Mouse (Mus musculus) megakaryocyte-erythroid progenitor cell, adult 5-6 weeks (primary cell): ENCODE data around the gene Snx22. TPM values are rescaled to one million over a fixed set of nuclear protein-coding genes. Genes with fewer than 3 reads are reported as not detected.

Source experiments
- ATAC-seq: replicated peaks from 2 replicates; pipeline ENCODE4 v1.8.0; 2016; ENCODE audit warnings: mild to moderate bottlenecking, inconsistent platforms; ENCODE audit not compliant: severe bottlenecking, poor library complexity, low FRiP score, low TSS enrichment
- total RNA-seq, 2 experiments: library from RNA; stranded (forward) in 1 of 2; stranded (reverse) in 1 of 2; fragments of 200-1000, 215-1000 nt in 1 of 2; fragments of >200 nt in 1 of 2; fragmentation: Nextera tagmentation in 1 of 2; gene quantifications; 2 replicates each; pipeline ENCODE4 v1.2.3; 2014 to 2017

The Snx22 gene
- total RNA-seq (2014; fragmentation: Nextera tagmentation) (1.3 and 2.2 TPM in 2 replicates), total RNA-seq (2017) (0.80 and 0.99 TPM in 2 replicates)

DNA sequence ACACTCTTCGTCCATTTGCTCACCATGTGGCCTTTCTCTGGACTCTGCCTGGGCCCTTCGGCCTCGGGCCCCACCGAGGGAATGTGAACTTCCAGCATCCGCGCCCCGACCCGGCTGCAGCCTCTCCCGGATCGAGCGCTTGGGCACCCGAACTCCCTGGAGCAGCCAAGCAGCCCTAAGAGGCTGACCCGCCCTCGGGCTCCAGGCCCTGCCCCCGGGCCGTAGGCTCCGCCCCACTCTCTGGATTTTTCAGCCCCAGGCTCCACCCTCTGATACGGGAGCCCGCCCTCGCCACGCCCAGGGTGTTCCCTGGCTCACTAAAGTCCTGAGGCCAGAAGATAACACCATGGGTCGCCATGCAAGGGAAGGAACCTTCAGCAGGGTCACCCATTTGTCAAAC is at the start of gene Snx22:
Gene Snx22, minus strand, starts transcription at position 137 of the 400 bp plus-strand sequence.
- ATAC-seq = peak; percentile 96

DNA sequence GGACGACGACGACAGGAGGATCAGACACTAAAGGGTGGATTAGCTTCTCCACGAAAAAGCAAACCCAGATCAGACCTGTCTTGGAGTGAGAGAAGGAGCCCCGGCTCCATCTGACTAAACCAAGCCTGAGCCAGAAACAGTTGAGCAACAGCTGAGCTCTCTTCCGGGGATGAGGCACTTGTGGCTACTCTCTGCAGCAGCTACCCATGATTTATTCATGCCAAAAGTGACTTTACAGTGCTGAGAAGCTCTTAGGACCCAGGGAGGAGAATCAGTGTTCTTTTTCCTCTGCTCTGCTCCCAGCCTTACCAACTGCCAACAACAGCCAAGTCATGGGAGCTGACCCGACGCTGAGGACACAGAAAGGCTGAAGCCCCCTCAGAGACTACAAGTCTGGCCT is 47.4 kb upstream of the Snx22 start:
- no peak for ATAC-seq

- ATAC-seq = no peak
Measured at GRCm38 (mm10) chr9:66114341-66114740, 44.8 kb upstream of the Snx22 start.

- no peak for ATAC-seq
Measured at GRCm38 (mm10) chr9:66110611-66111379, 41.3 kb upstream of the Snx22 start.

DNA sequence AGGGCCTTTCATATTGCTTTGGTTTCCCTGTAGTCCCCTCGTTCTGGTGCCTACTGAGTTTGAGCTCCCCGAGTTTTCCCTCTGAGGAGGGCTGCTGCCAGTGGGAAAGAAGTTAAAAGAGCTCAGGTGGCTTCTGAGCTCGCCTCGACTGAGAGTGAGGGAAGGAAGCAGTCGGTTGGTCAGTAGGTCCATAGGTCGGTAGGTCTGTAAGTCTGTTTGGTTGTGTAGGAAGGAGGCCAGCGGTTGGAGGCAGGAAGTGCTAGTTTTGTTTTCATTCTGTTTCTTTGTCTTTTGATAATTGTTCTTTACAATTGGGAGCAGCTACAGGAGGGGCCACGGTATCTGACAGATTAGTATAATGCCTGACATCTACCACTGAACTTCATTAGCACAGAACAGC is 40.6 kb upstream of the Snx22 start:
- ATAC-seq = no peak

DNA sequence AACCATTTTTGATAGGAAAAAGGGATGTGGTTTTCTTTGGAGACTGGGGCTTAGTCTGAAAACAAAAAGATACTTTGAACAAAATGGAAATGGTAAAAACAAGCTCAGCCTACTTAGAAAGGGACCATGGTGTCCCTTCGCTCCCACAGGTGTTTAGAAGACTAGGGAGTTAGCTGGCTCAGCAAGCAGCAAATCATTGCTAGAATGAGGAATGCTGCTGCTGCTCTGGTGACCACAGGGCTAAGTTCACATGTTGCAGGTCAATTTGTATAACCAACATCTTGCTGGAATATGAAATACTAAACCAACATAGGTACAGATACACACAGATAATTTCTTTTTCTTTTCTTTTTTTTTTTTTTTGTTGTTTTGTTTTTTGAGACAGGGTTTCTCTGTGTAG is 40.1 kb upstream of the Snx22 start:
- no peak for ATAC-seq

DNA sequence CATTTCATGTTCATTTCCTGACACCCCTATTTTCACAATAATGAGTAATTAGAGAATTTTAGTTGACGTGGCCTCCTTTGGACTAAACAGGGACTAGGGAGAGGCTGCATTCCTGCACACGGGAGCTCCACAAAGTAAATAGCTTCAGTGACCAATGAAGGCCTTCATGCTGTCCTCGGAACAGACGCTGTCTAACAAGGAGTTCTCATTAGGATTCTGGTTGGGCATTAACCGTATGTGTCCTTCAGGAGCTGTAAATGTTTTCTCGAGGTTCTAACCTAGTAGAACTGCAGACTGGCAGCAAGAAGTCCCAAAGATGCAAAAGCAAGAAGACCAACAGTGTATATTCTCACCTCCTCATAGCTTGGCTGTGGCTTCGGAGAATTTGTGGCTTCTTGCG is 35.6 kb upstream of the Snx22 start:
- no peak for ATAC-seq

DNA sequence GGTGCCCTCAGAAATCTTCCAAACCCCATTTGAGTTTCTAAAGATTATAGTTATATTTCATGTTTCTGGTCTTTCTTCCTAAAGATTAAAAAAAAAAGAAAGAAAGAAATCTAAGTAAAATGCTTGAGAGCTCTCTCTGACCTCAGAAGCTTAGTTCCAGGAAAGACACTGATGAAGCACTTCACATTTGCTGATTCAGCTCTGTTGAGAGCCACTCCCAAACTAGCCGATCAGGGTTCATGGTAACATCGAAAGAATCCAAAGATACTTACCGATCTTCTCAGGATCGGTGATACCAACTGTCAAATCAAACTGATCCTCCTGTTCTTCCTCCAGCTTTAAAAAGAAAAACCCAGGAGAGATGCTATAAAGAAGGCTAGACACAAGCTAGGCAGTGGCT is 35.1 kb upstream of the Snx22 start:
- no peak for ATAC-seq

DNA sequence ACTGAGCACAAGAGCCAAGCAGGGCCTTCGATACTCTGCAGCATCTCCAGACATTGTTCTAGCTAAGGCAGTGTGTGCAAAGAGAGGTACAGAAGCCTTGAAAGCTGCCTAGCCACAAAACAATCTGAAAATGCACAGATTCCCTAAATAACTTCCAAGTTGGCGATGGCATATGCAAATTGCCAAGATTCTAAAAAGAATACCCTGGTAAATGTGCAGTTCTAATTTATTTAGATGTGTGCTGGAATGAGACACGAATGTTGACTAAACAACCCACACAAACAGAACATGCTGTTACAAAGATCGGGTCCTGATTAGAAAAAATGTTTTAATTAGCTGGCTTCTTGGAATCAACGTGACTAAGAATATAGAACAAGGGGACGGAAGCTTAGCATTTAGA is 33.1 kb upstream of the Snx22 start:
- ATAC-seq = no peak

GRCm38 (mm10) chr9:66101577-66101976 is 32.1 kb upstream of the Snx22 start:
- no peak for ATAC-seq

DNA sequence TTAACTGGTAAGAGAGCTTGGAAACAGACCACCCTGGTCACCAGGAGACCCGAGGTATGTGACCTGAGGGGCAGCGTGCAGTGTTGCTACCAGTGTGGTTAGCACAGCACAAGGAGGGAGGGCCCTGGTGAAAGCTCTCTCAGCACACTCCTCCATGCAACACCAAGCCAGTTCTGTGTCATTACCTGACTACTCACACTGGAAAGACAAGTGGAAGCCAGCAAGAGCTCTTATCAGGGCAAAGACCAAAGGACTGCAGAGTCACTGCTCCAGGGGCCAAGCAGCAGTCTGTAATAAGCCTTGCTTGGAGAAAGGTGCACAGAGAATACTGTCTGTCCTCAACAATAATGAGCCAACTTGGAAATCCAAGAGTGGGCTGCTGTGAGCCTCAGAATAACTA is 23.1 kb upstream of the Snx22 start:
- no peak for ATAC-seq

- ATAC-seq = no peak
Measured at GRCm38 (mm10) chr9:66091327-66092231, 22.1 kb upstream of the Snx22 start.

GRCm38 (mm10) chr9:66090593-66091244 is 21.2 kb upstream of the Snx22 start:
- no peak for ATAC-seq

- ATAC-seq = peak; percentile 57; the same call in 1 of the 2 replicates
Measured at GRCm38 (mm10) chr9:66088411-66088810, 18.9 kb upstream of the Snx22 start.

DNA sequence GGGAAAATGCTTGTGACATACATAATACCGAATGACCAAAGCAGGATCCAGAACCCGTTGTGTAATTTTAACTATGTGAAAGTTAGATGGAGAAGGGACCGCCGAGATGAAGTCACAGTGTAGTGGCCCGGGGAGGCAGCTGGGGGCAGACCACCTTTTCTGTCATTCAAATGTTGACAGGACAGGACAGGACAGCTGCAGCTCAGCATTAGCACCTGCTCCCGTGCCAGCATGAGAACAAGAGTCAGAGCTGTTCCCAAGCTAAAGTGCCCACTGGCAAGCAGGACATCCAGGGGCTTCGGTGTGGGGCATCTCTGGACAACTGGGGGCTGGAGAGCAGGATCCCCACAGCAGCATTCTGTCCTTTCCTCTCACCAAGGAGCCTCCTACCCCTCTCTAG is 17.5 kb upstream of the Snx22 start:
- no peak for ATAC-seq

GRCm38 (mm10) chr9:66084171-66084570 is 14.7 kb upstream of the Snx22 start:
- no peak for ATAC-seq

- no peak for ATAC-seq
Measured at GRCm38 (mm10) chr9:66081999-66082398, 12.5 kb upstream of the Snx22 start.

- no peak for ATAC-seq
Measured at GRCm38 (mm10) chr9:66080804-66081459, 11.4 kb upstream of the Snx22 start.

DNA sequence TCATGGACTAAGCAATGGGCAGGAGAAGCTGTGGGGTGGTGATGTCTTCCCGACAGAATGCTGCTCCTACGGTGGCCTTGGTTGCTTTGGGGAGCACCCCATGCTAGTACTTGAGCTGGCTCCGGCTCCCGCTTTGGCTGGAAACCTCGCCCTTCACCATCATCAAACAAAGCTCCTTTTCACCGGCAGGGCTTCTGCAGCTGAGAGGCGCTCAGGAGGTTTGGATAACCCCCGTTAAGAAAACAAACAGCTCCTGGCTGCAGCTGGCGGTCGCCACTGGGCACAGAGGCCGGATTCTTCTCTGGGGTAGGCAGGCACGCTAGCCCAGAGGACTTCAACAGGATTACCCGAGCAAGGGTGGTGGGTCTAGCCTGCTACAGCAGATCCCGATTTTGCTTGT is 9.0 kb upstream of the Snx22 start:
- ATAC-seq = no peak

GRCm38 (mm10) chr9:66078072-66078471 is 8.6 kb upstream of the Snx22 start:
- no peak for ATAC-seq
